Mouse (Mus musculus) spleen, postnatal 4 days (tissue): ENCODE data around the gene Map2k2.
A peak's percentile ranks its signal among the peaks of the same experiment; 100 is the strongest.
"Not testable (repeated sequence)": the region's sequence is repeated elsewhere in the genome, so short reads cannot be mapped to it uniquely, and the experiment has no call there.

Source experiments
- DNase-seq, 2 experiments: peaks; one replicate each; pipeline ENCODE4 v3.0.0; 2022; ENCODE audit warnings: low spot score in 2 of 2

Map2k2 gene

GRCm38 (mm10) chr10:81175936-81176465 is 70.3 kb downstream of the Map2k2 start:
- no peak for DNase-seq

GRCm38 (mm10) chr10:81176466-81177271 is 71.0 kb downstream of the Map2k2 start, which contains the start of gene Eef2:
TSS of gene Eef2 (plus strand) at chr10:81176631.
- DNase-seq = peak; percentile 100

- no peak for DNase-seq
Measured at GRCm38 (mm10) chr10:81177491-81177925, 71.8 kb downstream of the Map2k2 start.

GRCm38 (mm10) chr10:81177958-81178712 is 72.4 kb downstream of the Map2k2 start:
- DNase-seq = peak; percentile 69 to 89

GRCm38 (mm10) chr10:81178927-81179326 is 73.2 kb downstream of the Map2k2 start:
- DNase-seq = no peak

GRCm38 (mm10) chr10:81179451-81180342 is 74.0 kb downstream of the Map2k2 start:
- DNase-seq = no peak

GRCm38 (mm10) chr10:81180946-81181345 is 75.2 kb downstream of the Map2k2 start:
- DNase-seq = no peak

GRCm38 (mm10) chr10:81181860-81182259 is 76.1 kb downstream of the Map2k2 start:
- DNase-seq = not testable (repeated sequence)

- peak; percentile 93 to 96 for DNase-seq
Measured at GRCm38 (mm10) chr10:81182336-81183333, 76.9 kb downstream of the Map2k2 start, which contains the start of gene Dapk3. TSS of gene Dapk3 (plus strand) at chr10:81183005.
